Comparison of ENCODE assay signal across 8 mouse cellular contexts in genomic region chr11:22981984-22982757, GRCm38 (mm10). TPM values are rescaled to one million over a fixed set of nuclear protein-coding genes. Genes with fewer than 3 reads are reported as not detected.
DNase-seq lines count a peak whose midpoint lies in the region; ATAC-seq and TF ChIP-seq lines count a peak whose summit lies in the region.

Gene Gm28048, minus strand, starts transcription at chr11:22982090.
Gene Commd1, minus strand, starts transcription at chr11:22982382.

- TF ChIP-seq CTCF in MEL (IDR thresholded peaks at IDR 0.05 in 2 of 3, conservative IDR thresholded peaks at IDR 0.05 in 1 of 3; ENCODE audit: control insufficient read depth in 1 of 3, insufficient read depth in 1 of 3, low read depth in 2 of 3, low read length in 3 of 3, poor library complexity in 1 of 3, severe bottlenecking in 1 of 3): peak in 2 of 3 experiments; percentile 43 to 61; a peak in 5 of 6 replicates
- TF ChIP-seq CTCF in cerebellum, adult 2 months (IDR thresholded peaks at IDR 0.05; ENCODE audit: borderline replicate concordance, insufficient read depth, low read depth, low read length): peak; percentile 70
- peak; percentile 80 for TF ChIP-seq CTCF in forebrain, postnatal 0 days (IDR thresholded peaks at IDR 0.05; ENCODE audit: low read depth)
- TF ChIP-seq CTCF in lung, postnatal 0 days (IDR thresholded peaks at IDR 0.05): peak; percentile 79

- H3K9ac ChIP-seq in MEL (ENCODE audit: control insufficient read depth, low read depth, low read length, poor library complexity, severe bottlenecking): peak within 1 kb of the TSS; percentile 73
- peak within 1 kb of the TSS; percentile 67 for H3K9ac ChIP-seq in forebrain, postnatal 0 days
- H3K9ac ChIP-seq in lung, postnatal 0 days (replicated peaks; ENCODE audit: low read depth): peak within 1 kb of the TSS; percentile 68

- no peak for TF ChIP-seq RAD21 in MEL (IDR thresholded peaks at IDR 0.05; ENCODE audit: low read depth, low read length)

- DNase-seq in MEL (ENCODE audit: low read depth, low spot score): peak; percentile 98
- DNase-seq in cerebellum, adult 2 months: peak; percentile 95 to 98
- peak; percentile 97 for DNase-seq in forebrain, postnatal 0 days
- DNase-seq in layer of hippocampus, adult 9-11 months: peak; percentile 94
- DNase-seq in lung, postnatal 0 days (ENCODE audit: low spot score): peak; percentile 96
- DNase-seq in ovary, postnatal 14 days (ENCODE audit: low spot score): peak; percentile 96
- DNase-seq in thymus, postnatal 14 days: peak; percentile 97

- peak within 1 kb of the TSS; percentile 54 for H3K4me2 ChIP-seq in forebrain, postnatal 0 days (ENCODE audit: low read depth)
- peak within 1 kb of the TSS; percentile 68 for H3K4me2 ChIP-seq in lung, postnatal 0 days (replicated peaks; ENCODE audit: low read depth, low read length)

- peak within 1 kb of the TSS; percentile 60 to 65 for H3K4me3 ChIP-seq in MEL (ENCODE audit: control insufficient read depth in 1 of 2, insufficient read depth in 1 of 2, low read depth in 2 of 2, low read length in 2 of 2)
- H3K4me3 ChIP-seq in cerebellum, adult 2 months (replicated peaks; ENCODE audit: insufficient read depth, low read depth, low read length): peak within 1 kb of the TSS; percentile 93
- peak within 1 kb of the TSS; percentile 57 for H3K4me3 ChIP-seq in forebrain, postnatal 0 days (ENCODE audit: low read depth, low read length)
- H3K4me3 ChIP-seq in lung, postnatal 0 days (ENCODE audit: low read depth, low read length): peak within 1 kb of the TSS; percentile 70

- no peak; a peak in 1 of 4 replicates for TF ChIP-seq EP300 in MEL (IDR thresholded peaks at IDR 0.05; ENCODE audit: low read depth in 1 of 2, low read length in 2 of 2)
- TF ChIP-seq EP300 in lung, postnatal 0 days (IDR thresholded peaks at IDR 0.05): no peak

- H3K9me3 ChIP-seq in MEL (replicated peaks; ENCODE audit: insufficient read depth, low read length): no peaks in the 10 kb centered on the region
- H3K9me3 ChIP-seq in forebrain, postnatal 0 days (ENCODE audit: low read length): no peaks in the 10 kb centered on the region
- no peaks in the 10 kb centered on the region for H3K9me3 ChIP-seq in lung, postnatal 0 days (ENCODE audit: low read length)

- peak; percentile 96 for ATAC-seq in forebrain, postnatal 0 days
- peak; percentile 85 to 94 for ATAC-seq in hematopoietic stem cell, adult 5-6 weeks (replicated peaks in 1 of 2; ENCODE audit: insufficient read depth in 1 of 2, low FRiP score in 2 of 2, low TSS enrichment in 1 of 2, low read depth in 1 of 2, poor library complexity in 2 of 2, severe bottlenecking in 2 of 2)
- peak; percentile 94 for ATAC-seq in lung, postnatal 0 days

- H3K4me1 ChIP-seq in MEL (ENCODE audit: control insufficient read depth in 1 of 2, insufficient read depth in 2 of 2, low read length in 2 of 2): peaks cover 9 to 15% of the 10 kb centered on the region in 2 experiments; a peak in 3 of 4 replicates
- H3K4me1 ChIP-seq in cerebellum, adult 2 months (ENCODE audit: control insufficient read depth, insufficient read depth, low read length): peaks cover 20% of the 10 kb centered on the region
- 0 out of 2 replicates have a peak, but pooled peaks cover 7% of the 10 kb centered on the region for H3K4me1 ChIP-seq in forebrain, postnatal 0 days (ENCODE audit: insufficient read depth)
- peaks cover 4% of the 10 kb centered on the region for H3K4me1 ChIP-seq in lung, postnatal 0 days (ENCODE audit: insufficient read depth, low read depth, low read length)

- H3K27me3 ChIP-seq in MEL (ENCODE audit: control insufficient read depth in 1 of 2, insufficient read depth in 2 of 2, low read length in 2 of 2): no peaks in the 10 kb centered on the region
- no peaks in the 10 kb centered on the region for H3K27me3 ChIP-seq in cerebellum, adult 2 months (ENCODE audit: control insufficient read depth, insufficient read depth, low read length)
- H3K27me3 ChIP-seq in forebrain, postnatal 0 days (ENCODE audit: insufficient read depth, low read length): no peaks in the 10 kb centered on the region
- H3K27me3 ChIP-seq in lung, postnatal 0 days (replicated peaks; ENCODE audit: insufficient read depth, low read length): no peaks in the 10 kb centered on the region

- H3K36me3 ChIP-seq in MEL (ENCODE audit: control insufficient read depth in 1 of 2, insufficient read depth in 2 of 2, low read length in 2 of 2): peaks cover 0 to 33% of the 10 kb centered on the region in 2 experiments; a peak in 2 of 4 replicates
- peaks cover 6% of the 10 kb centered on the region; the same call in 1 of the 2 replicates for H3K36me3 ChIP-seq in forebrain, postnatal 0 days (ENCODE audit: insufficient read depth)
- no peaks in the 10 kb centered on the region for H3K36me3 ChIP-seq in lung, postnatal 0 days (ENCODE audit: insufficient read depth, low read length)

- peak; percentile 93 to 95 for TF ChIP-seq POLR2A in MEL (IDR thresholded peaks at IDR 0.05; ENCODE audit: control insufficient read depth in 1 of 2, insufficient read depth in 1 of 2, low read depth in 1 of 2, low read length in 2 of 2, poor library complexity in 1 of 2)
- peak; percentile 75; the same call in 1 of the 2 replicates for TF ChIP-seq POLR2A in cerebellum, adult 2 months (IDR thresholded peaks at IDR 0.05; ENCODE audit: borderline replicate concordance, insufficient read depth, low read length)

- H3K27ac ChIP-seq in MEL (ENCODE audit: control insufficient read depth, low read depth, low read length): peak within 1 kb of the TSS; percentile 88
- H3K27ac ChIP-seq in cerebellum, adult 2 months (ENCODE audit: insufficient read depth, low read length): peak within 1 kb of the TSS; percentile 83
- H3K27ac ChIP-seq in forebrain, postnatal 0 days (ENCODE audit: low read depth, low read length): peak within 1 kb of the TSS; percentile 93
- H3K27ac ChIP-seq in lung, postnatal 0 days (ENCODE audit: low read length): peak within 1 kb of the TSS; percentile 92

- 2% methylated on average over 42 of the region's 42 CpGs for WGBS in cerebellum, adult 2 months
- 4% methylated on average over 42 of the region's 42 CpGs for WGBS in forebrain, postnatal 0 days
- WGBS in lung, postnatal 0 days: 2% methylated on average over 38 of the region's 42 CpGs

- H3K79me2 ChIP-seq in MEL (ENCODE audit: control insufficient read depth, insufficient read depth, low read length, poor library complexity): peaks cover 33% of the 10 kb centered on the region

TF ChIP-seq in MEL, 35 proteins besides CTCF, POLR2A, EP300 and RAD21 (continues in another document):
- TF ChIP-seq GATA1 (IDR thresholded peaks at IDR 0.05; ENCODE audit: low read depth, low read length) (peak; percentile 47; the same call in 1 of the 2 replicates), CHD2 (IDR thresholded peaks at IDR 0.05; ENCODE audit: low read length) (no peak), TCF12 (IDR thresholded peaks at IDR 0.05; ENCODE audit: low read depth, low read length) (peak; percentile 61), SMC3 (IDR thresholded peaks at IDR 0.05; ENCODE audit: low read depth, low read length) (no peak), RCOR1 (IDR thresholded peaks at IDR 0.05; ENCODE audit: low read depth, low read length) (peak; percentile 32; the same call in 1 of the 2 replicates), HCFC1 (IDR thresholded peaks at IDR 0.05; ENCODE audit: low read depth, low read length) (peak; percentile 86), NELFE (IDR thresholded peaks at IDR 0.05; ENCODE audit: low read depth, low read length) (peak; percentile 92), MAZ (IDR thresholded peaks at IDR 0.05; ENCODE audit: low read depth, low read length) (peak; percentile 57; the same call in 1 of the 2 replicates), UBTF (IDR thresholded peaks at IDR 0.05; ENCODE audit: borderline replicate concordance, insufficient read depth, low read depth, low read length) (0 out of 2 replicates have a peak, but pooled peaks have one; percentile 30), SIN3A (IDR thresholded peaks at IDR 0.05; ENCODE audit: low read length) (peak; percentile 80), JUND (IDR thresholded peaks at IDR 0.05; ENCODE audit: low read depth, low read length) (no peak), CHD1 (IDR thresholded peaks at IDR 0.05; ENCODE audit: low read depth, low read length) (no peak; the same call in 1 of the 2 replicates), POLR2AphosphoS2 (IDR thresholded peaks at IDR 0.05; ENCODE audit: low read length) (peak; percentile 91), NRF1 (IDR thresholded peaks at IDR 0.05; ENCODE audit: insufficient read depth, low read depth, low read length, poor library complexity, severe bottlenecking) (no peak), GABPA (IDR thresholded peaks at IDR 0.05; ENCODE audit: low read depth, low read length) (no peak), POLR2AphosphoS5 (IDR thresholded peaks at IDR 0.05; ENCODE audit: borderline replicate concordance, low read depth, low read length) (no peak; the same call in 1 of the 2 replicates), ETS1 (IDR thresholded peaks at IDR 0.05; ENCODE audit: low read depth, low read length) (peak; percentile 59), ZC3H11A (IDR thresholded peaks at IDR 0.05; ENCODE audit: low read depth, low read length) (no peak), MAX (IDR thresholded peaks at IDR 0.05; ENCODE audit: low read length) (no peak; the same call in 1 of the 2 replicates), USF1 (IDR thresholded peaks at IDR 0.05; ENCODE audit: low read depth, low read length) (no peak), MYC (IDR thresholded peaks at IDR 0.05; ENCODE audit: low read depth, low read length) (peak; percentile 49; the same call in 1 of the 2 replicates)

RNA-seq across cellular contexts. Expression of gene Gm28048, which starts in this region (rescaled TPM):
- total RNA-seq in MEL (2012; rRNA removed): 11.8 and 15.0 TPM in 2 replicates
- polyA plus RNA-seq in MEL (2012; ENCODE audit: insufficient read depth in 1 of 2, insufficient read length in 2 of 2, low read depth in 1 of 2, low replicate concordance in 2 of 2, missing spikeins in 1 of 2): 1 to 10 TPM in 1 of 2 experiments, not detected in 1; 8.6 TPM
- polyA plus RNA-seq in cerebellum, adult 2 months (2012; rRNA removed): 3.1 and 4.4 TPM in 2 replicates
- total RNA-seq in forebrain, postnatal 0 days (2014; rRNA removed): 0.81 and 2.8 TPM in 2 replicates
- 1.3 and 4.2 TPM in 2 replicates for polyA plus RNA-seq in forebrain, postnatal 0 days (2015; fragmentation: Nextera tagmentation; extraction: Ambion mirVana)
- 36.3 and 52.4 TPM in 2 replicates for total RNA-seq in hematopoietic stem cell, adult 5-6 weeks (2017)
- 26.1 and 26.6 TPM in 2 replicates for polyA plus RNA-seq in lung, postnatal 0 days (2015; fragmentation: Nextera tagmentation; extraction: Ambion mirVana)

RNA-seq across cellular contexts. Expression of gene Commd1, which starts in this region (rescaled TPM):
- total RNA-seq in MEL (2012; rRNA removed): 113 and 128 TPM in 2 replicates
- polyA plus RNA-seq in MEL (2012; ENCODE audit: insufficient read depth in 1 of 2, insufficient read length in 2 of 2, low read depth in 1 of 2, low replicate concordance in 2 of 2, missing spikeins in 1 of 2): 100 to 1,000 TPM in 1 of 2 experiments, not detected in 1; 102 TPM
- polyA plus RNA-seq in cerebellum, adult 2 months (2012; rRNA removed): 44.4 and 49.1 TPM in 2 replicates
- total RNA-seq in forebrain, postnatal 0 days (2014; rRNA removed): 44.0 and 64.3 TPM in 2 replicates
- 207 and 250 TPM in 2 replicates for polyA plus RNA-seq in forebrain, postnatal 0 days (2015; fragmentation: Nextera tagmentation; extraction: Ambion mirVana)
- 66.7 and 79.5 TPM in 2 replicates for total RNA-seq in hematopoietic stem cell, adult 5-6 weeks (2017)
- 217 and 233 TPM in 2 replicates for polyA plus RNA-seq in lung, postnatal 0 days (2015; fragmentation: Nextera tagmentation; extraction: Ambion mirVana)

Comparison
In these comparisons a context has a peak if more than half of its experiments do, and no peak if none do; other contexts are left out.
1. Peak in every context shown above with its lines: DNase-seq, ATAC-seq, H3K4me3 ChIP-seq and H3K27ac ChIP-seq.